Mouse (Mus musculus) embryonic facial prominence, embryonic 12.5 days (tissue): ENCODE data around the gene Msantd3. TPM values are rescaled to one million over a fixed set of nuclear protein-coding genes. Genes with fewer than 3 reads are reported as not detected.

Experiments used
- ATAC-seq: fragments of 200-750 bp; cut with Nextera tagmentation; 2 replicates; pipeline ENCODE4 v1.8.0; 2017; ENCODE audit not compliant: insufficient number of reproducible peaks, insufficient read depth, low FRiP score, low TSS enrichment
- H3K27ac ChIP-seq: fragments of 300-500 bp; sonication (generic); 2 replicates; pipeline ENCODE4 v1.5.1; 2016; ENCODE audit warnings: mild to moderate bottlenecking
- H3K27me3 ChIP-seq: fragments of 300-500 bp; sonication (generic); 2 replicates; pipeline ENCODE4 v1.6.1; 2016; ENCODE audit warnings: mild to moderate bottlenecking, moderate library complexity
- H3K36me3 ChIP-seq: fragments of 300-500 bp; sonication (generic); 2 replicates; pipeline ENCODE4 v1.6.1; 2016; ENCODE audit warnings: mild to moderate bottlenecking
- H3K4me1 ChIP-seq: fragments of 300-500 bp; sonication (generic); 2 replicates; pipeline ENCODE4 v1.6.1; 2016
- H3K4me2 ChIP-seq: fragments of 300-500 bp; sonication (generic); replicated peaks from 2 replicates; pipeline ENCODE4 v1.6.1; 2016; ENCODE audit warnings: mild to moderate bottlenecking, moderate library complexity
- H3K4me3 ChIP-seq: fragments of 300-500 bp; sonication (generic); 2 replicates; pipeline ENCODE4 v1.5.1; 2016; ENCODE audit warnings: mild to moderate bottlenecking
- H3K9ac ChIP-seq: fragments of 300-500 bp; sonication (generic); 2 replicates; pipeline ENCODE4 v1.6.1; 2016; ENCODE audit warnings: mild to moderate bottlenecking, moderate library complexity
- H3K9me3 ChIP-seq: fragments of 300-500 bp; sonication (generic); 2 replicates; pipeline ENCODE4 v1.6.1; 2016; ENCODE audit warnings: mild to moderate bottlenecking, moderate library complexity
- WGBS: fragments of 180-500 bp; shearing (Covaris S2); methylation state at CpG from one replicate; pipeline ENCODE4 v1.1.7; 2016; 5-methylcytosine and 5-hydroxymethylcytosine counted together
- polyA plus RNA-seq: library from polyadenylated mRNA; unstranded; fragments of >200 nt; fragmentation: Nextera tagmentation; extraction: Ambion mirVana; gene quantifications from 2 replicates; pipeline ENCODE4 v1.2.1, GENCODE M21; 2016

Gene Msantd3
- polyA plus RNA-seq, 1 experiment from 2014 or later = 42.7 TPM

- Histone ChIP-seq H3K4me2 (no peak overlapping the region), H3K27me3 (no peaks in the 10 kb centered on the region), H3K9ac (no peak overlapping the region), H3K36me3 (peaks cover 32% of the 10 kb centered on the region), H3K4me3 (no peak overlapping the region), H3K27ac (no peak overlapping the region), H3K4me1 (no peaks in the 10 kb centered on the region), H3K9me3 (no peaks in the 10 kb centered on the region)
- ATAC-seq = no peak
- 91% methylated on average over 8 of the region's 8 CpGs for WGBS
Measured at GRCm38 (mm10) chr4:48561824-48562223, 22.1 kb downstream of the Msantd3 start.

GRCm38 (mm10) chr4:48564962-48565361 lies 25.2 kb downstream of the Msantd3 start:
- no peaks in the 10 kb centered on the region for H3K9me3 ChIP-seq
- H3K4me1 ChIP-seq = no peaks in the 10 kb centered on the region
- H3K27me3 ChIP-seq = no peaks in the 10 kb centered on the region
- no peak overlapping the region for H3K4me2 ChIP-seq
- H3K36me3 ChIP-seq = peaks cover 16% of the 10 kb centered on the region
- no peak overlapping the region for H3K4me3 ChIP-seq
- H3K9ac ChIP-seq = no peak overlapping the region
- no peak for ATAC-seq
- H3K27ac ChIP-seq = no peak overlapping the region

DNA sequence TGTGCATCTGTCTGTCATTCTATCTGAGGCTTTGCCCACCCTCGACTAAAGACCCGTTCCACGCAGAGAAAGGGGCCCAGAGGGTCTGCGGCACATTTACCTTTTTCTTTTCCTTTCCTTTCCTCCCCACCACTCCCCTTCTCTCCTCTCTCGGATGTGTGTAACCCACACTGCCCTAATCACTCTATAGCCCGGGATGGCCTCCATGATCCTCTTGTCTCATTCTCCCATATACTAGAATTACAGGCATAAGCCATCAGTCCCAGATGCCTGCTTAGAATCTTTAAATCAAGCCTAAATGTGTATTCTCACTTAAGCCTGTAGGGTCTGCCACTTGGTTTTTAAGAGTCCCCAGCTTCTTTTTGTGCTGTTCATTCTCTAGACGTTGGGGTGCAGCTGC lies 36.6 kb downstream of the Msantd3 start:
- WGBS = 79% methylated on average over 7 of the region's 7 CpGs
- ATAC-seq = no peak
- Histone ChIP-seq H3K4me2 (no peak overlapping the region), H3K4me1 (no peaks in the 10 kb centered on the region), H3K27ac (no peak overlapping the region), H3K9me3 (no peaks in the 10 kb centered on the region), H3K9ac (no peak overlapping the region), H3K4me3 (no peak overlapping the region), H3K27me3 (no peaks in the 10 kb centered on the region), H3K36me3 (no peaks in the 10 kb centered on the region)

GRCm38 (mm10) chr4:48577831-48578230 lies 38.1 kb downstream of the Msantd3 start:
- ATAC-seq = no peak
- H3K9ac ChIP-seq = no peak overlapping the region
- H3K27ac ChIP-seq = no peak overlapping the region
- 89% methylated on average over 1 of the region's 1 CpGs for WGBS
- no peak overlapping the region for H3K4me3 ChIP-seq
- no peaks in the 10 kb centered on the region for H3K4me1 ChIP-seq
- no peaks in the 10 kb centered on the region for H3K9me3 ChIP-seq
- no peaks in the 10 kb centered on the region for H3K36me3 ChIP-seq
- H3K4me2 ChIP-seq = no peak overlapping the region
- H3K27me3 ChIP-seq = no peaks in the 10 kb centered on the region

- no peaks in the 10 kb centered on the region for H3K27me3 ChIP-seq
- H3K36me3 ChIP-seq = no peaks in the 10 kb centered on the region
- H3K9ac ChIP-seq = no peak overlapping the region
- no peaks in the 10 kb centered on the region for H3K9me3 ChIP-seq
- no peaks in the 10 kb centered on the region for H3K4me1 ChIP-seq
- H3K4me3 ChIP-seq = no peak overlapping the region
- no peak for ATAC-seq
- no peak overlapping the region for H3K4me2 ChIP-seq
- no peak overlapping the region for H3K27ac ChIP-seq
- 60% methylated on average over 4 of the region's 4 CpGs for WGBS
Measured at GRCm38 (mm10) chr4:48578399-48578798, 38.7 kb downstream of the Msantd3 start.

- no peaks in the 10 kb centered on the region for H3K36me3 ChIP-seq
- WGBS = 54% methylated on average over 6 of the region's 6 CpGs
- no peak overlapping the region for H3K4me2 ChIP-seq
- H3K4me3 ChIP-seq = no peak overlapping the region
- H3K9ac ChIP-seq = no peak overlapping the region
- H3K9me3 ChIP-seq = no peaks in the 10 kb centered on the region
- H3K4me1 ChIP-seq = no peaks in the 10 kb centered on the region
- H3K27me3 ChIP-seq = no peaks in the 10 kb centered on the region
- no peak for ATAC-seq
- no peak overlapping the region for H3K27ac ChIP-seq
Measured at GRCm38 (mm10) chr4:48579475-48580110, 39.9 kb downstream of the Msantd3 start.

GRCm38 (mm10) chr4:48581201-48581600 lies 41.5 kb downstream of the Msantd3 start:
- Histone ChIP-seq H3K4me3 (no peak overlapping the region), H3K36me3 (no peaks in the 10 kb centered on the region), H3K27me3 (no peaks in the 10 kb centered on the region), H3K4me2 (no peak overlapping the region), H3K9me3 (no peaks in the 10 kb centered on the region), H3K9ac (no peak overlapping the region), H3K27ac (no peak overlapping the region), H3K4me1 (no peaks in the 10 kb centered on the region)
- WGBS = 26% methylated on average over 2 of the region's 2 CpGs
- no peak for ATAC-seq

GRCm38 (mm10) chr4:48581993-48582392 lies 42.3 kb downstream of the Msantd3 start:
- H3K4me2 ChIP-seq = no peak overlapping the region
- H3K9me3 ChIP-seq = no peaks in the 10 kb centered on the region
- H3K27ac ChIP-seq = no peak overlapping the region
- no peak overlapping the region for H3K4me3 ChIP-seq
- H3K9ac ChIP-seq = no peak overlapping the region
- ATAC-seq = no peak
- WGBS = 77% methylated on average over 3 of the region's 3 CpGs
- no peaks in the 10 kb centered on the region for H3K27me3 ChIP-seq
- no peaks in the 10 kb centered on the region for H3K36me3 ChIP-seq
- H3K4me1 ChIP-seq = no peaks in the 10 kb centered on the region

GRCm38 (mm10) chr4:48582941-48583340 lies 43.2 kb downstream of the Msantd3 start:
- Histone ChIP-seq H3K4me3 (no peak overlapping the region), H3K27me3 (no peaks in the 10 kb centered on the region), H3K9ac (no peak overlapping the region), H3K36me3 (no peaks in the 10 kb centered on the region), H3K4me2 (no peak overlapping the region), H3K9me3 (0 out of 2 replicates have a peak, but pooled peaks cover 4% of the 10 kb centered on the region), H3K4me1 (no peaks in the 10 kb centered on the region), H3K27ac (no peak overlapping the region)
- ATAC-seq = no peak
- WGBS = 70% methylated on average over 2 of the region's 2 CpGs

GRCm38 (mm10) chr4:48584421-48585240 lies 44.9 kb downstream of the Msantd3 start, which contains the start of gene Tmeff1:
Gene Tmeff1, plus strand, starts transcription at chr4:48585174.
- Histone ChIP-seq H3K36me3 (no peaks in the 10 kb centered on the region), H3K4me1 (no peaks in the 10 kb centered on the region), H3K27me3 (no peaks in the 10 kb centered on the region), H3K27ac (peak within 1 kb of the TSS; percentile 97), H3K9ac (peak within 1 kb of the TSS; percentile 99), H3K4me2 (peak within 1 kb of the TSS; percentile 74), H3K4me3 (peak within 1 kb of the TSS; percentile 98), H3K9me3 (0 out of 2 replicates have a peak, but pooled peaks cover 4% of the 10 kb centered on the region)
- peak; percentile 80 for ATAC-seq
- WGBS = under 1% methylated on average over 50 of the region's 64 CpGs

- peak overlapping the region; percentile 97 for H3K27ac ChIP-seq
- H3K9ac ChIP-seq = peak overlapping the region; percentile 99
- peak overlapping the region; percentile 98 for H3K4me3 ChIP-seq
- no peaks in the 10 kb centered on the region for H3K36me3 ChIP-seq
- no peaks in the 10 kb centered on the region for H3K27me3 ChIP-seq
- H3K4me1 ChIP-seq = no peaks in the 10 kb centered on the region
- peak; percentile 73 for ATAC-seq
- peak overlapping the region; percentile 74 for H3K4me2 ChIP-seq
- WGBS = under 1% methylated on average over 79 of the region's 92 CpGs
- 0 out of 2 replicates have a peak, but pooled peaks cover 4% of the 10 kb centered on the region for H3K9me3 ChIP-seq
Measured at GRCm38 (mm10) chr4:48585241-48586098, 45.7 kb downstream of the Msantd3 start.
